Comparison of ENCODE assay signal across 21 mouse cellular contexts in the genomic region with DNA sequence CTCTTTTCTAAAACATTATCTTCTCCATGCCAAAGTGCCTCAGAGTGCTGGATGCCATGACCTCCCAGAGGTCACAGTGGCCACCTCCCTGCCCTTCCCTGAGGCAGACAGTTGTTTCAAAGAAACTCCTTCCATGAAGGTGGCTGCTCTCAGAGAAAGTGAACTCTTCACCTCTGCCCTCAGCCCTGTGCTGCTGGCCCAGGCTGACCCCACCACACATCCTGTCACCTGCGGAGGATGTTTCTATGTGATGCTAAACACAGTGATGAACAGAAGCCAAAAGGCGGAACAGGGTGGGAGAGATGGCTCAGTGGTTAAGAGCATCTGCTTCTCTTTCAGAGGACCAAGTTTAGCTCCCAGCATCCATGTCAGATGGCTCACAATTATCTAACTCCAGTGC.
DNase-seq lines count a peak whose midpoint lies in the region; ATAC-seq and TF ChIP-seq lines count a peak whose summit lies in the region.
"Had no signal": no experiment of that assay in that cellular context is flagged by ENCODE, and none has a peak within 500 bp of the region (broad histone marks: within the 10 kb centered on the region; RNA-seq: fewer than 3 reads in every experiment).

No protein-coding gene starts in this region.

- H3K27me3 ChIP-seq in E14TG2a.4 (ENCODE audit: insufficient read depth, low read length) = no peaks in the 10 kb centered on the region
- no peaks in the 10 kb centered on the region for H3K27me3 ChIP-seq in forebrain, postnatal 0 days (ENCODE audit: insufficient read depth, low read length)
- H3K27me3 ChIP-seq: embryonic facial prominence, embryonic 13.5 days; forebrain, embryonic 12.5 days; heart, embryonic 13.5 days; hindbrain, embryonic 15.5 days had no signal

- H3K9ac ChIP-seq in forebrain, postnatal 0 days = no peak overlapping the region
- H3K9ac ChIP-seq: embryonic facial prominence, embryonic 13.5 days; forebrain, embryonic 12.5 days; heart, embryonic 13.5 days; hindbrain, embryonic 15.5 days had no signal

- 0 out of 2 replicates have a peak overlapping the region, but pooled peaks have one; percentile 26 for H3K4me3 ChIP-seq in E14TG2a.4 (replicated peaks; ENCODE audit: low read length)
- H3K4me3 ChIP-seq in left cerebral cortex, adult 2 months = no peak overlapping the region
- H3K4me3 ChIP-seq in forebrain, postnatal 0 days (ENCODE audit: low read depth, low read length) = no peak overlapping the region
- H3K4me3 ChIP-seq: embryonic facial prominence, embryonic 13.5 days; forebrain, embryonic 12.5 days; gastrocnemius, adult 2 months; heart, embryonic 13.5 days; hindbrain, embryonic 15.5 days had no signal

- TF ChIP-seq CTCF in E14TG2a.4 (conservative IDR thresholded peaks at IDR 0.05; ENCODE audit: low read length) = no peak
- TF ChIP-seq CTCF in left cerebral cortex, adult 2 months (IDR thresholded peaks at IDR 0.05) = no peak
- no peak for TF ChIP-seq CTCF in forebrain, postnatal 0 days (IDR thresholded peaks at IDR 0.05; ENCODE audit: low read depth)

- H3K36me3 ChIP-seq in E14TG2a.4 (ENCODE audit: insufficient read depth, low read length) = peaks cover 42% of the 10 kb centered on the region
- no peaks in the 10 kb centered on the region for H3K36me3 ChIP-seq in forebrain, postnatal 0 days (ENCODE audit: insufficient read depth)
- H3K36me3 ChIP-seq: G1E; hindbrain, embryonic 15.5 days had no signal

- ATAC-seq in forebrain, postnatal 0 days = no peak
- ATAC-seq: activated CD4-positive, CD25-positive, alpha-beta regulatory T cell, adult 4 months; forebrain, embryonic 16.5 days had no signal

- peak; percentile 91 for DNase-seq in R1 (ENCODE audit: low read depth, low spot score)
- DNase-seq in thymus, postnatal 0 days (ENCODE audit: low spot score) = peak; percentile 84
- peak; percentile 45 to 68 for DNase-seq in thymus, postnatal 36 days
- no peak for DNase-seq in left cerebral cortex, adult 2 months (ENCODE audit: extremely low spot score in 1 of 2, low spot score in 2 of 2)
- DNase-seq in forebrain, postnatal 0 days = no peak
- DNase-seq in frontal cortex, postnatal 36 days (ENCODE audit: low spot score in 2 of 2) = no peak
- DNase-seq: adrenal gland, postnatal 14 days; cerebellum, adult 11-12 months; cerebellum, adult 9-11 months; cerebellum, postnatal 36 days; gastrocnemius, adult 2 months; gastrocnemius, postnatal 25 days; heart, postnatal 36 days had no signal

- H3K4me1 ChIP-seq in E14TG2a.4 (replicated peaks; ENCODE audit: low read depth, low read length) = peaks cover 92% of the 10 kb centered on the region
- no peaks in the 10 kb centered on the region for H3K4me1 ChIP-seq in forebrain, postnatal 0 days (ENCODE audit: insufficient read depth)

- WGBS in forebrain, postnatal 0 days = 96% methylated on average over 2 of the region's 2 CpGs

- H3K9me3 ChIP-seq in E14TG2a.4 (ENCODE audit: low read length) = no peaks in the 10 kb centered on the region
- no peaks in the 10 kb centered on the region for H3K9me3 ChIP-seq in forebrain, postnatal 0 days (ENCODE audit: low read length)
- H3K9me3 ChIP-seq: embryonic facial prominence, embryonic 13.5 days; forebrain, embryonic 12.5 days; G1E; heart, embryonic 13.5 days; hindbrain, embryonic 15.5 days had no signal

- no peak overlapping the region for H3K27ac ChIP-seq in left cerebral cortex, adult 2 months
- H3K27ac ChIP-seq in forebrain, postnatal 0 days (ENCODE audit: low read depth, low read length) = no peak overlapping the region
- H3K27ac ChIP-seq: embryonic facial prominence, embryonic 13.5 days; forebrain, embryonic 12.5 days; heart, embryonic 13.5 days; hindbrain, embryonic 15.5 days had no signal

- intact Hi-C loops in left cerebral cortex, adult 2 months (cut with DNase I) = no loop called here

- H3K4me2 ChIP-seq in forebrain, postnatal 0 days (ENCODE audit: low read depth) = no peak overlapping the region
- H3K4me2 ChIP-seq: embryonic facial prominence, embryonic 13.5 days; forebrain, embryonic 12.5 days; heart, embryonic 13.5 days; hindbrain, embryonic 15.5 days had no signal

Comparison
In these comparisons a context has a peak if more than half of its experiments do, and no peak if none do; other contexts are left out.
1. DNase-seq: peak in R1 (single experiment), thymus, postnatal 0 days (single experiment) and thymus, postnatal 36 days (2 of 2); none in left cerebral cortex, adult 2 months (0 of 2), forebrain, postnatal 0 days (single experiment) and frontal cortex, postnatal 36 days (0 of 2).